ENCODE assay signal across 17 mouse cellular contexts in genomic region chr13:75845519-75846166, GRCm38 (mm10). TPM values are rescaled to one million over a fixed set of nuclear protein-coding genes. Genes with fewer than 3 reads are reported as not detected.
DNase-seq lines count a peak whose midpoint lies in the region; ATAC-seq and TF ChIP-seq lines count a peak whose summit lies in the region.
"Had no signal": no experiment of that assay in that cellular context is flagged by ENCODE, and none has a peak within 500 bp of the region (broad histone marks: within the 10 kb centered on the region; RNA-seq: fewer than 3 reads in every experiment).

No protein-coding gene starts in this region.

- peak; percentile 64 to 65; a peak in 3 of 4 replicates for TF ChIP-seq EP300 in MEL (IDR thresholded peaks at IDR 0.05; ENCODE audit: low read depth in 1 of 2, low read length in 2 of 2)

- H3K27ac ChIP-seq in MEL (ENCODE audit: control insufficient read depth, low read depth, low read length) = peak overlapping the region; percentile 87
- H3K27ac ChIP-seq: embryonic facial prominence, embryonic 13.5 days; forebrain, embryonic 10.5 days; left cerebral cortex, adult 2 months; limb, embryonic 15.5 days had no signal

- DNase-seq in lung, postnatal 36 days = peak; percentile 49
- no peak for DNase-seq in lung, adult 2 months
- peak; percentile 52 for DNase-seq in MEL (ENCODE audit: low read depth, low spot score)
- no peak for DNase-seq in right cerebral cortex, postnatal 4 days
- DNase-seq in layer of hippocampus, postnatal 14 days (ENCODE audit: low spot score in 2 of 2) = no peak
- DNase-seq in adrenal gland, postnatal 36 days = no peak
- DNase-seq: adrenal gland, postnatal 14 days; kidney, adult 11 months; kidney, postnatal 4 days; thymus, postnatal 4 days had no signal

- TF ChIP-seq RAD21 in MEL (IDR thresholded peaks at IDR 0.05; ENCODE audit: low read depth, low read length) = no peak

- no peak for TF ChIP-seq CTCF in lung, adult 2 months (IDR thresholded peaks at IDR 0.05; ENCODE audit: insufficient read depth, low read length)
- no peak for TF ChIP-seq CTCF in MEL (IDR thresholded peaks at IDR 0.05 in 2 of 3, conservative IDR thresholded peaks at IDR 0.05 in 1 of 3; ENCODE audit: control insufficient read depth in 1 of 3, insufficient read depth in 1 of 3, low read depth in 2 of 3, low read length in 3 of 3, poor library complexity in 1 of 3, severe bottlenecking in 1 of 3)

- no peak for TF ChIP-seq POLR2A in lung, adult 2 months (IDR thresholded peaks at IDR 0.05; ENCODE audit: borderline replicate concordance, extremely low read depth, low read depth, low read length)
- TF ChIP-seq POLR2A in MEL (IDR thresholded peaks at IDR 0.05; ENCODE audit: control insufficient read depth in 1 of 2, insufficient read depth in 1 of 2, low read depth in 1 of 2, low read length in 2 of 2, poor library complexity in 1 of 2) = no peak

- WGBS in lung, adult 2 months = 43% methylated on average over 4 of the region's 4 CpGs

- H3K4me3 ChIP-seq in lung, adult 2 months (replicated peaks; ENCODE audit: extremely low read depth, low read depth, low read length) = no peak overlapping the region
- H3K4me3 ChIP-seq in MEL (ENCODE audit: control insufficient read depth in 1 of 2, insufficient read depth in 1 of 2, low read depth in 2 of 2, low read length in 2 of 2) = peak overlapping the region; percentile 26 to 41
- H3K4me3 ChIP-seq: embryonic facial prominence, embryonic 13.5 days; forebrain, embryonic 10.5 days; left cerebral cortex, adult 2 months; limb, embryonic 15.5 days; myocyte had no signal

- peak overlapping the region; percentile 61 for H3K9ac ChIP-seq in MEL (ENCODE audit: control insufficient read depth, low read depth, low read length, poor library complexity, severe bottlenecking)
- H3K9ac ChIP-seq: embryonic facial prominence, embryonic 13.5 days; limb, embryonic 15.5 days had no signal

- H3K9me3 ChIP-seq in MEL (replicated peaks; ENCODE audit: insufficient read depth, low read length) = no peaks in the 10 kb centered on the region
- H3K9me3 ChIP-seq: embryonic facial prominence, embryonic 13.5 days; forebrain, embryonic 10.5 days; limb, embryonic 15.5 days had no signal

- H3K27me3 ChIP-seq in MEL (ENCODE audit: control insufficient read depth in 1 of 2, insufficient read depth in 2 of 2, low read length in 2 of 2) = no peaks in the 10 kb centered on the region
- H3K27me3 ChIP-seq: embryonic facial prominence, embryonic 13.5 days; limb, embryonic 15.5 days had no signal

- peaks cover 7% of the 10 kb centered on the region; the same call in 1 of the 2 replicates for H3K4me1 ChIP-seq in lung, adult 2 months (ENCODE audit: control insufficient read depth, insufficient read depth, low read length)
- H3K4me1 ChIP-seq in MEL (ENCODE audit: control insufficient read depth in 1 of 2, insufficient read depth in 2 of 2, low read length in 2 of 2) = peaks cover 14 to 33% of the 10 kb centered on the region in 2 experiments

- H3K79me2 ChIP-seq in MEL (ENCODE audit: control insufficient read depth, insufficient read depth, low read length, poor library complexity) = no peaks in the 10 kb centered on the region; the same call in 1 of the 2 replicates

- H3K36me3 ChIP-seq in MEL (ENCODE audit: control insufficient read depth in 1 of 2, insufficient read depth in 2 of 2, low read length in 2 of 2) = peaks cover 0 to 32% of the 10 kb centered on the region in 2 experiments; a peak in 2 of 4 replicates
- H3K36me3 ChIP-seq: embryonic facial prominence, embryonic 13.5 days; forebrain, embryonic 10.5 days had no signal

- peak; percentile 60 for ATAC-seq in inflammation-experienced regulatory T-cells, adult 6 months
- ATAC-seq in neutrophil, adult 5-6 weeks (ENCODE audit: extremely low read depth, insufficient number of reproducible peaks, low FRiP score, poor library complexity, severe bottlenecking) = peak; percentile 30; the same call in 1 of the 2 replicates

TF ChIP-seq in MEL, 35 proteins besides CTCF, POLR2A, EP300 and RAD21:
- TF ChIP-seq GATA1 (IDR thresholded peaks at IDR 0.05; ENCODE audit: low read depth, low read length) (no peak), BHLHE40 (IDR thresholded peaks at IDR 0.05; ENCODE audit: borderline replicate concordance, low read depth, low read length) (no peak), TCF12 (IDR thresholded peaks at IDR 0.05; ENCODE audit: low read depth, low read length) (peak; percentile 38; the same call in 1 of the 2 replicates), MYC (IDR thresholded peaks at IDR 0.05; ENCODE audit: low read depth, low read length) (no peak), GABPA (IDR thresholded peaks at IDR 0.05; ENCODE audit: low read depth, low read length) (no peak), SIN3A (IDR thresholded peaks at IDR 0.05; ENCODE audit: low read length) (peak; percentile 38; the same call in 1 of the 2 replicates), UBTF (IDR thresholded peaks at IDR 0.05; ENCODE audit: borderline replicate concordance, insufficient read depth, low read depth, low read length) (no peak), ELF1 (IDR thresholded peaks at IDR 0.05; ENCODE audit: low read depth, low read length) (0 out of 2 replicates have a peak, but pooled peaks have one; percentile 20), ZKSCAN1 (IDR thresholded peaks at IDR 0.05; ENCODE audit: low read depth, low read length) (no peak), CHD1 (IDR thresholded peaks at IDR 0.05; ENCODE audit: low read depth, low read length) (no peak), RCOR1 (IDR thresholded peaks at IDR 0.05; ENCODE audit: low read depth, low read length) (peak; percentile 51), ZNF384 (IDR thresholded peaks at IDR 0.05; ENCODE audit: low read depth, low read length) (peak; percentile 88)

RNA-seq across cellular contexts. Expression of gene Glrx, which starts 6.0 kb away (rescaled TPM):
- 23.3 and 65.9 TPM in 2 replicates for polyA plus RNA-seq in lung, adult 2 months (2012; rRNA removed)
- total RNA-seq in MEL (2012; rRNA removed) = 9.2 and 12.7 TPM in 2 replicates
- polyA plus RNA-seq in MEL (2012; ENCODE audit: insufficient read depth in 1 of 2, insufficient read length in 2 of 2, low read depth in 1 of 2, low replicate concordance in 2 of 2, missing spikeins in 1 of 2) = 10 to 100 TPM in 1 of 2 experiments, not detected in 1; 20.2 TPM
- 100 to 1,000 TPM; 230 to 500 (median 245) TPM for polyA plus RNA-seq in inflammation-experienced regulatory T-cells, adult 6 months (2017; shearing (Covaris generic))
- 96.4 and 107 TPM in 2 replicates for total RNA-seq in neutrophil, adult 5-6 weeks (2017)
- 10 to 100 TPM; 66.8 to 70.1 TPM for total RNA-seq in layer of hippocampus, postnatal 14 days (2021)
- total RNA-seq in adrenal gland, postnatal 36 days (2021) = 10 to 100 TPM; 20.3 to 21.4 TPM

Comparison
In these comparisons a context has a peak if more than half of its experiments do, and no peak if none do; other contexts are left out.
1. DNase-seq: peak in lung, postnatal 36 days (single experiment) and MEL (single experiment); none in lung, adult 2 months (single experiment), right cerebral cortex, postnatal 4 days (single experiment), layer of hippocampus, postnatal 14 days (0 of 2) and adrenal gland, postnatal 36 days (0 of 2).